Mouse (Mus musculus): ENCODE data around the gene Gm4175. TPM values are rescaled to one million over a fixed set of nuclear protein-coding genes. Genes with fewer than 3 reads are reported as not detected.

The Gm4175 gene
- total RNA-seq (2023): not detected

DNA sequence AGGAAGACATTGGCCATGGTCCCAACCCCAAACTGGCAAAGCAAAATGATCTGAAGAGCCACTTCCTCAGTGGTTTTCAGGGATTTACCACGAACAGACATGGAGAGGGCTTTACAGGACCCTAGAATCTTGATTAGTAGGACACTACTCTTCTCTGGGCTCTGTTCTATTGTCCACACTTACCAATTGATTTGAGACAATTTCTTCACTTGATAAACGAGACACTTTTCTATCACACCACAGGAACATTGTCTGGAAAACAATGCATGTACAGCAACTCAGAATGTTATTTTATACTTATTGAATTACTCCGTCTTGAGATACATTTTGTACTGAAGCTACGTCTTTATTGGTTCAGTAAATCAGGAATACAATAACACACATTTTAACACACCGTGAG lies at the start of gene Gm4175:
Gm4175 (minus strand) TSS at position 101 of the 400 bp plus-strand sequence.

DNA sequence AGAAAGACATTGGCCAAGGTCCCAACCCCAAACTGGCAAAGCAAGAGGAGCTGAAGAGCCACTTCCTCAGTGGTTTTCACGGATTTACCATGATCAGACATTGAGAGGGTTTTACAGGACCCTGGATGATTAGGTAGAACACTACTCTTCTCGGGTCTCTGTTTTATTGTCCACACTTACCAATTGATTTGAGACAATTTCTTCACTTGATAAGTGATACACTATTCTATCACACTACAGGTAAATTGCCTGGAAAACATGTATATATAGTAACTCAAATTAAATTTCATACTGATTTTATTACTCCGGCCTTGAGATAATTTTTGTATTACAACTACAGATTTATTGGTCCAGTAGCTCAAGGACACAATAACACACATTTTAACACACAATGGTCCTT lies 35.4 kb upstream of the Gm4175 start, which contains the start of gene Gm4177:
Gm4177 (minus strand) TSS at position 101 of the 400 bp plus-strand sequence.

Other genes starting within 250 kb of the Gm4175 start
- gene Vmn1r130, start 249.7 kb downstream of the Gm4175 start, total RNA-seq (2023): not detected
- not detected for gene Vmn1r131, start 215.4 kb downstream of the Gm4175 start, total RNA-seq (2023)
- gene Vmn1r132, start 147.4 kb downstream of the Gm4175 start, total RNA-seq (2023): not detected
- gene Gm4177, start 35.3 kb upstream of the Gm4175 start, total RNA-seq (2023): not detected
- gene Vmn1r135, start 70.9 kb upstream of the Gm4175 start, total RNA-seq (2023): not detected
- gene Gm5725, start 82.8 kb upstream of the Gm4175 start, total RNA-seq (2023): not detected
- gene Gm5891, start 159.8 kb upstream of the Gm4175 start, total RNA-seq (2023): not detected
- gene Vmn1r137, start 233.1 kb upstream of the Gm4175 start, total RNA-seq (2023): not detected